In the genomic region with DNA sequence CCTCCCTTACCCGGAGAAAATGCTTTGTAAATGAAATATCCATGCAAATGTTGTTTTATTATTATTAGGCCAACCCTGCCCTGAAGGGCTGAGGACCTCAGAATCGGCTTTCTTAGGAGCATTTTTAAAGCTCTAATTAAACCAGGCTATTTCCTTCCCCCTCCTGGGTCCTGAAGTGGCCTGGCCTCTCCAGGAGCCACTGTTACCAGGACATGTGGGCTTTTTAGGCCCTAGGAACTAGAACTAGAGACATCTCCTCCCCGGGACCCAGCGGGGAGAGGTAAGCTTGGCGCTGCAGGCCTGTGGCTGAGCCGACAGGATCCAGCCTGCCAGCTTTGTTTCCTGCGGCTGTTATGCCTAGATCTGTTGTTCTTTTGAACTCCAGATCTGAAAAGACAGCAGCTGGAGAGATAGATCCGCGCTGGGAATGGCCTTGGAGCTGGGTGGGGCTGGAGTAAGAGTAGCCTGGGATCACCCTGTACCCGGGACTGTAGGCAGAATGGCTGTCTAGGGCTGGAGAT, we compare ENCODE assay signal across 8 mouse cellular contexts. TPM values are rescaled to one million over a fixed set of nuclear protein-coding genes. Genes with fewer than 3 reads are reported as not detected.
A peak's percentile ranks its signal among the peaks of the same experiment; 100 is the strongest.
DNase-seq lines count a peak whose midpoint lies in the region; ATAC-seq and TF ChIP-seq lines count a peak whose summit lies in the region.

No protein-coding gene starts in this region.

- H3K9me3 ChIP-seq in E14TG2a.4 (ENCODE audit: low read length), result no peaks in the 10 kb centered on the region
- no peaks in the 10 kb centered on the region for H3K9me3 ChIP-seq in forebrain, embryonic 15.5 days
- H3K9me3 ChIP-seq in midbrain, embryonic 12.5 days, result no peaks in the 10 kb centered on the region

- peak overlapping the region; percentile 47; the same call in 1 of the 2 replicates for H3K27ac ChIP-seq in forebrain, embryonic 15.5 days (replicated peaks)
- peak overlapping the region; percentile 76 for H3K27ac ChIP-seq in midbrain, embryonic 12.5 days (replicated peaks)

- under 1% methylated on average over 10 of the region's 10 CpGs for WGBS in forebrain, embryonic 15.5 days
- WGBS in midbrain, embryonic 12.5 days, result 0% methylated on average over 10 of the region's 10 CpGs

- H3K4me3 ChIP-seq in E14TG2a.4 (replicated peaks; ENCODE audit: low read length), result peak overlapping the region; percentile 82
- H3K4me3 ChIP-seq in forebrain, embryonic 15.5 days, result no peak overlapping the region
- H3K4me3 ChIP-seq in midbrain, embryonic 12.5 days, result no peak overlapping the region

- DNase-seq in adrenal gland, postnatal 14 days, result peak; percentile 52
- DNase-seq in adrenal gland, postnatal 4 days (ENCODE audit: low spot score in 2 of 2), result no peak
- DNase-seq in Muller cell, postnatal 12 days (ENCODE audit: inconsistent ontology term), result no peak
- no peak for DNase-seq in layer of hippocampus, postnatal 36 days
- DNase-seq in frontal cortex, postnatal 10 days (ENCODE audit: low spot score in 2 of 2), result no peak

- H3K27me3 ChIP-seq in E14TG2a.4 (ENCODE audit: insufficient read depth, low read length), result no peaks in the 10 kb centered on the region
- H3K27me3 ChIP-seq in forebrain, embryonic 15.5 days, result no peaks in the 10 kb centered on the region
- peaks cover 22% of the 10 kb centered on the region for H3K27me3 ChIP-seq in midbrain, embryonic 12.5 days

- H3K36me3 ChIP-seq in E14TG2a.4 (ENCODE audit: insufficient read depth, low read length), result peaks cover 23% of the 10 kb centered on the region
- H3K36me3 ChIP-seq in forebrain, embryonic 15.5 days, result no peaks in the 10 kb centered on the region
- H3K36me3 ChIP-seq in midbrain, embryonic 12.5 days, result peaks cover 9% of the 10 kb centered on the region; the same call in 1 of the 2 replicates

- H3K4me1 ChIP-seq in E14TG2a.4 (replicated peaks; ENCODE audit: low read depth, low read length), result peaks cover 86% of the 10 kb centered on the region
- peaks cover 17% of the 10 kb centered on the region for H3K4me1 ChIP-seq in forebrain, embryonic 15.5 days
- H3K4me1 ChIP-seq in midbrain, embryonic 12.5 days, result peaks cover 23% of the 10 kb centered on the region

- TF ChIP-seq CTCF in E14TG2a.4 (conservative IDR thresholded peaks at IDR 0.05; ENCODE audit: low read length), result no peak

- no peak overlapping the region for H3K9ac ChIP-seq in forebrain, embryonic 15.5 days (replicated peaks)
- peak overlapping the region; percentile 40 for H3K9ac ChIP-seq in midbrain, embryonic 12.5 days (replicated peaks)

- ATAC-seq in forebrain, embryonic 15.5 days (replicated peaks), result peak; percentile 53
- peak; percentile 53 for ATAC-seq in midbrain, embryonic 12.5 days (ENCODE audit: low FRiP score, low read depth)

- H3K4me2 ChIP-seq in forebrain, embryonic 15.5 days (replicated peaks), result no peak overlapping the region
- H3K4me2 ChIP-seq in midbrain, embryonic 12.5 days (replicated peaks), result peak overlapping the region; percentile 31

RNA-seq across cellular contexts. Expression of a gene that starts 0.5 kb away (rescaled TPM):
- 1.5 and 2.5 TPM in 2 replicates for total RNA-seq in adrenal gland, postnatal 14 days (2021)
- under 1 TPM; 0.62 to 0.68 TPM for total RNA-seq in adrenal gland, postnatal 4 days (2021)
- polyA plus RNA-seq in forebrain, embryonic 15.5 days (2015; fragmentation: Nextera tagmentation; extraction: Ambion mirVana), result 0.18 and 0.38 TPM in 2 replicates
- polyA plus RNA-seq in midbrain, embryonic 12.5 days (2016; fragmentation: Nextera tagmentation; extraction: Ambion mirVana), result 0.48 and 0.50 TPM in 2 replicates
- not detected for total RNA-seq in layer of hippocampus, postnatal 36 days (2021)

RNA-seq across cellular contexts. Expression of a gene that starts 26.1 kb away (rescaled TPM):
- total RNA-seq in adrenal gland, postnatal 14 days (2021), result 15.9 and 18.2 TPM in 2 replicates
- 10 to 100 TPM; 24.7 to 25.9 TPM for total RNA-seq in adrenal gland, postnatal 4 days (2021)
- 25.2 and 27.6 TPM in 2 replicates for polyA plus RNA-seq in forebrain, embryonic 15.5 days (2015; fragmentation: Nextera tagmentation; extraction: Ambion mirVana)
- polyA plus RNA-seq in midbrain, embryonic 12.5 days (2016; fragmentation: Nextera tagmentation; extraction: Ambion mirVana), result 24.3 and 26.2 TPM in 2 replicates
- total RNA-seq in layer of hippocampus, postnatal 36 days (2021), result 10 to 100 TPM; 15.0 to 17.3 TPM

RNA-seq across cellular contexts. Expression of a gene that starts 26.4 kb away (rescaled TPM):
- 25.7 and 28.5 TPM in 2 replicates for total RNA-seq in adrenal gland, postnatal 14 days (2021)
- 10 to 100 TPM; 32.5 to 33.5 TPM for total RNA-seq in adrenal gland, postnatal 4 days (2021)
- 47.1 and 47.2 TPM in 2 replicates for polyA plus RNA-seq in forebrain, embryonic 15.5 days (2015; fragmentation: Nextera tagmentation; extraction: Ambion mirVana)
- polyA plus RNA-seq in midbrain, embryonic 12.5 days (2016; fragmentation: Nextera tagmentation; extraction: Ambion mirVana), result 49.5 and 50.5 TPM in 2 replicates
- total RNA-seq in layer of hippocampus, postnatal 36 days (2021), result 10 to 100 TPM; 26.5 to 26.6 TPM

RNA-seq across cellular contexts. Expression of a gene that starts 41.4 kb away (rescaled TPM):
- 76.8 and 82.7 TPM in 2 replicates for total RNA-seq in adrenal gland, postnatal 14 days (2021)
- total RNA-seq in adrenal gland, postnatal 4 days (2021), result 10 to 100 TPM; 86.9 to 95.5 TPM
- 91.5 and 97.2 TPM in 2 replicates for polyA plus RNA-seq in forebrain, embryonic 15.5 days (2015; fragmentation: Nextera tagmentation; extraction: Ambion mirVana)
- 102 and 104 TPM in 2 replicates for polyA plus RNA-seq in midbrain, embryonic 12.5 days (2016; fragmentation: Nextera tagmentation; extraction: Ambion mirVana)
- 10 to 100 TPM; 34.5 to 38.0 TPM for total RNA-seq in layer of hippocampus, postnatal 36 days (2021)
